ENCODE assay signal across 9 mouse cellular contexts in the genomic region with DNA sequence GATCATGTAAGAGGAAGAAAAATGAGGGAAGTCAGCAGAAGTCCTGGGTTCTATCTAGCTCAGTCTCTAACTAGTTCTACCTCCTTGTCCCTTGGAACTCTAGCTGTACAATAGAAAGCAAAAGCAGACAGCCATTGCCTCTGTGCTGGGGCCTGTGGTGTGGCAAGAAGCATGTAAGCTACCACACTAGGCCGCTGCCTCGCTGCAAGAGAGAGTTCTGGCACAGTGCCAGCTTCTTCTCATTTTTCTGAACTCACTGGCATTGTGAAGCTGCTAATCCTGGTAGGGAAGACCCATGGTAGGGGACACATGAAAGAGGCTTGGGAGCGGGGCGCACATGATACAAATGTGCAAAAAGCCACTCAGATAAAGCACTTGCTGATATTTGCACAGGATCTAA.
DNase-seq lines count a peak whose midpoint lies in the region; ATAC-seq and TF ChIP-seq lines count a peak whose summit lies in the region.
"Had no signal": no experiment of that assay in that cellular context is flagged by ENCODE, and none has a peak within 500 bp of the region (broad histone marks: within the 10 kb centered on the region; RNA-seq: fewer than 3 reads in every experiment).

No protein-coding gene starts in this region.

- H3K4me3 ChIP-seq in heart, adult 2 months, result no peak overlapping the region
- no peak overlapping the region for H3K4me3 ChIP-seq in forebrain, postnatal 0 days (ENCODE audit: low read depth, low read length)
- no peak overlapping the region for H3K4me3 ChIP-seq in neural tube, embryonic 15.5 days (replicated peaks)
- H3K4me3 ChIP-seq: limb, embryonic 12.5 days had no signal

- H3K9ac ChIP-seq in heart, adult 2 months (ENCODE audit: low read depth, low read length), result no peak overlapping the region
- no peak overlapping the region for H3K9ac ChIP-seq in forebrain, postnatal 0 days
- H3K9ac ChIP-seq in neural tube, embryonic 15.5 days (replicated peaks), result no peak overlapping the region
- H3K9ac ChIP-seq: limb, embryonic 12.5 days had no signal

- WGBS in heart, adult 2 months, result 62% methylated on average over 4 of the region's 4 CpGs
- 32% methylated on average over 4 of the region's 4 CpGs for WGBS in forebrain, postnatal 0 days
- 62% methylated on average over 4 of the region's 4 CpGs for WGBS in neural tube, embryonic 15.5 days

- intact Hi-C loops in heart, adult 2 months (cut with DNase I), result no loop called here

- H3K4me2 ChIP-seq in forebrain, postnatal 0 days (ENCODE audit: low read depth), result no peak overlapping the region
- no peak overlapping the region for H3K4me2 ChIP-seq in neural tube, embryonic 15.5 days
- H3K4me2 ChIP-seq: limb, embryonic 12.5 days had no signal

- TF ChIP-seq EP300 in heart, adult 2 months (IDR thresholded peaks at IDR 0.05; ENCODE audit: insufficient read depth, low read depth, low read length), result no peak

- H3K9me3 ChIP-seq in forebrain, postnatal 0 days (ENCODE audit: low read length), result no peaks in the 10 kb centered on the region
- H3K9me3 ChIP-seq in neural tube, embryonic 15.5 days (replicated peaks), result no peaks in the 10 kb centered on the region
- H3K9me3 ChIP-seq: limb, embryonic 12.5 days had no signal

- TF ChIP-seq CTCF in heart, adult 2 months (IDR thresholded peaks at IDR 0.05), result no peak
- no peak for TF ChIP-seq CTCF in forebrain, postnatal 0 days (IDR thresholded peaks at IDR 0.05; ENCODE audit: low read depth)

- no peaks in the 10 kb centered on the region for H3K36me3 ChIP-seq in heart, adult 2 months (ENCODE audit: control insufficient read depth, insufficient read depth, low read length)
- no peaks in the 10 kb centered on the region for H3K36me3 ChIP-seq in forebrain, postnatal 0 days (ENCODE audit: insufficient read depth)
- no peaks in the 10 kb centered on the region for H3K36me3 ChIP-seq in neural tube, embryonic 15.5 days

- no peak for TF ChIP-seq POLR2A in heart, adult 2 months (IDR thresholded peaks at IDR 0.05; ENCODE audit: insufficient read depth, low read depth, low read length)

- DNase-seq in heart, postnatal 4 days, result peak; percentile 40
- DNase-seq in heart, adult 2 months, result no peak
- DNase-seq in ovary, postnatal 14 days (ENCODE audit: low spot score), result peak; percentile 23
- DNase-seq in ovary, adult 18-20 months (ENCODE audit: low spot score), result no peak
- DNase-seq in forebrain, postnatal 0 days, result peak; percentile 61
- DNase-seq in retina, postnatal 1 day, result peak; percentile 80

- no peaks in the 10 kb centered on the region for H3K79me2 ChIP-seq in heart, adult 2 months (replicated peaks; ENCODE audit: control insufficient read depth, insufficient read depth, low read length)

- H3K4me1 ChIP-seq in heart, adult 2 months (ENCODE audit: control insufficient read depth, insufficient read depth, low read length), result no peaks in the 10 kb centered on the region
- H3K4me1 ChIP-seq in forebrain, postnatal 0 days (ENCODE audit: insufficient read depth), result no peaks in the 10 kb centered on the region
- H3K4me1 ChIP-seq in neural tube, embryonic 15.5 days, result no peaks in the 10 kb centered on the region
- H3K4me1 ChIP-seq: limb, embryonic 12.5 days had no signal

- H3K27me3 ChIP-seq in heart, adult 2 months (ENCODE audit: control insufficient read depth, insufficient read depth, low read length), result no peaks in the 10 kb centered on the region
- no peaks in the 10 kb centered on the region for H3K27me3 ChIP-seq in forebrain, postnatal 0 days (ENCODE audit: insufficient read depth, low read length)
- H3K27me3 ChIP-seq in neural tube, embryonic 15.5 days (replicated peaks), result peaks cover 75% of the 10 kb centered on the region

- ATAC-seq in forebrain, postnatal 0 days, result peak; percentile 25; the same call in 1 of the 2 replicates
- ATAC-seq in neural tube, embryonic 15.5 days (ENCODE audit: low FRiP score), result no peak
- no peak for ATAC-seq in monocyte, adult 5-6 weeks (replicated peaks; ENCODE audit: insufficient number of reproducible peaks, low FRiP score, low TSS enrichment, poor library complexity, severe bottlenecking)

- H3K27ac ChIP-seq in heart, adult 2 months, result no peak overlapping the region
- H3K27ac ChIP-seq in forebrain, postnatal 0 days (ENCODE audit: low read depth, low read length), result no peak overlapping the region
- H3K27ac ChIP-seq in neural tube, embryonic 15.5 days (replicated peaks), result no peak overlapping the region
- H3K27ac ChIP-seq: limb, embryonic 12.5 days had no signal

Comparison
In these comparisons a context has a peak if more than half of its experiments do, and no peak if none do; other contexts are left out.
1. DNase-seq: peak in heart, postnatal 4 days (single experiment), ovary, postnatal 14 days (single experiment), forebrain, postnatal 0 days (single experiment) and retina, postnatal 1 day (single experiment); none in heart, adult 2 months (0 of 2) and ovary, adult 18-20 months (single experiment).